Mouse (Mus musculus) forebrain, postnatal 0 days (tissue): ENCODE results near the gene Adrb1. TPM values are rescaled to one million over a fixed set of nuclear protein-coding genes. Genes with fewer than 3 reads are reported as not detected.

Experiments
- ATAC-seq: fragments of 200-750 bp; cut with Nextera tagmentation; 2 replicates; pipeline ENCODE4 v1.8.0; 2017; ENCODE audit warnings: mild to moderate bottlenecking, moderate library complexity
- DNase-seq: peaks from one replicate; pipeline ENCODE4 v3.0.0-alpha.2; 2015
- H3K27ac ChIP-seq: fragments of 300-500 bp; sonication (generic); 2 replicates; pipeline ENCODE4 v1.5.1; 2014; ENCODE audit warnings: low read depth, mild to moderate bottlenecking, antibody characterized with exemption, low read length, moderate library complexity, mixed read lengths
- H3K27me3 ChIP-seq: fragments of 300-500 bp; sonication (generic); 2 replicates; pipeline ENCODE4 v1.6.1; 2014; ENCODE audit warnings: mild to moderate bottlenecking, low read length, mixed read lengths; ENCODE audit not compliant: insufficient read depth
- H3K36me3 ChIP-seq: fragments of 300-500 bp; sonication (generic); 2 replicates; pipeline ENCODE4 v1.6.1; 2014; ENCODE audit warnings: mild to moderate bottlenecking, moderate library complexity; ENCODE audit not compliant: insufficient read depth
- H3K4me1 ChIP-seq: fragments of 300-500 bp; sonication (generic); 2 replicates; pipeline ENCODE4 v1.6.1; 2014; ENCODE audit warnings: antibody characterized with exemption; ENCODE audit not compliant: insufficient read depth
- H3K4me2 ChIP-seq: fragments of 300-500 bp; sonication (generic); 2 replicates; pipeline ENCODE4 v1.6.1; 2014; ENCODE audit warnings: low read depth, mild to moderate bottlenecking, moderate library complexity
- H3K4me3 ChIP-seq: fragments of 300-500 bp; sonication (generic); 2 replicates; pipeline ENCODE4 v1.5.1; 2014; ENCODE audit warnings: low read depth, low read length, mixed read lengths
- H3K9ac ChIP-seq: fragments of 300-500 bp; sonication (generic); 2 replicates; pipeline ENCODE4 v1.6.1; 2014; ENCODE audit warnings: mild to moderate bottlenecking
- H3K9me3 ChIP-seq: fragments of 300-500 bp; sonication (generic); 2 replicates; pipeline ENCODE4 v1.6.1; 2016; ENCODE audit warnings: low read length
- CTCF ChIP-seq: sonication (generic); IDR thresholded peaks from 2 replicates; pipeline ENCODE4 v1.5.1; 2016; ENCODE audit warnings: antibody characterized with exemption, control low read depth, low read depth
- WGBS: fragments of 180-500 bp; shearing (Covaris S2); extraction: QIAGEN DNeasy Blood & Tissue Kit; methylation state at CpG from one replicate; pipeline ENCODE4 v1.1.7; 2014; 5-methylcytosine and 5-hydroxymethylcytosine counted together
- polyA plus RNA-seq: library from polyadenylated mRNA; unstranded; fragments of >200 nt; fragmentation: Nextera tagmentation; extraction: Ambion mirVana; gene quantifications from 2 replicates; pipeline ENCODE4 v1.2.1, GENCODE M21; 2015
- total RNA-seq: library from RNA; depleted of rRNA; stranded (reverse); fragments of >200 nt; gene quantifications from 2 replicates; pipeline ENCODE4 v1.2.3, GENCODE M21; 2014

Gene Adrb1
- total and polyA plus RNA-seq, 2 experiments from 2014 or later = 3.4 to 8.5 TPM

DNA sequence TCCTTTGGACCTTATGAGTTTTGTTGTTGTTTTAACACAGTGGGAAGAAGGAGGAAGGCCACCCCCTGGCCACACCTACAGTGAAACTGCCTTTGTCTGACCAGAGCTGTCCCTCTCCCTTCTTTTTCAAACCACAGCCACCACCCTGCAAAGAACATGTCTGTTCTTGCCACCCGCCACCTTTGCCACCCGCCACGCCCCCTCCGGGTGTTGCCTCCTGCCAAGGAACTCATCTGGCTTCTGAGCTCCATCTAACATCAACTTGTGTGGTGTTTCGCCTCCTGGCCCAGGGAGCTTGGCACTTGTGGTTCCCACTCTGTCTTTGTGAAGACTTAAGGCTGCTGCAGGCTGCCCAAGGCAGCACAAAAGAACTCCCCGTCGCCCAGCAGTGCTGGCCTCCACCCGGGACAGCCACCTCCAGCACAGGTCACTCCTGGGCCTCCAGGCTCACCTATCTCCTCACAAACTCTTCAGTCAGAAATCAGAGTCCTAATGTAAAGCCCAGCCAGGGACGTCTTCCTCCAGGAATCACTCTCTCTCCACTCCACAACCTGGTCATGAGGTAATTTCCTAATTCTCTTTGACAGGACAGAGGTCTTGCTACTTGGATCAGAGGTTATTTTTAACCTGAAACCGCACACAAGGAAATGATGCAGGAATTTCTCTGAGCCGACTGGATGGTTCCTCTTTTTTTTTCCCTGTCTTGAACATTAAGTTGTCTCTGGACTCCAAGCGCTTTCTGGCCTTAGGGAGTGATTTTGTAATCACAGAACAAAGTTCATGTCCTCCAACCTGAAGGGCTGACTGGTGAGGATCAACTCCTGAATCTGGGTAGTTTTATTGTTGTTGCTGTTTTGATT, 18.5 kb upstream of the Adrb1 start:
- no peaks in the 10 kb centered on the region for H3K36me3 ChIP-seq
- 74% methylated on average over 12 of the region's 12 CpGs for WGBS

DNA sequence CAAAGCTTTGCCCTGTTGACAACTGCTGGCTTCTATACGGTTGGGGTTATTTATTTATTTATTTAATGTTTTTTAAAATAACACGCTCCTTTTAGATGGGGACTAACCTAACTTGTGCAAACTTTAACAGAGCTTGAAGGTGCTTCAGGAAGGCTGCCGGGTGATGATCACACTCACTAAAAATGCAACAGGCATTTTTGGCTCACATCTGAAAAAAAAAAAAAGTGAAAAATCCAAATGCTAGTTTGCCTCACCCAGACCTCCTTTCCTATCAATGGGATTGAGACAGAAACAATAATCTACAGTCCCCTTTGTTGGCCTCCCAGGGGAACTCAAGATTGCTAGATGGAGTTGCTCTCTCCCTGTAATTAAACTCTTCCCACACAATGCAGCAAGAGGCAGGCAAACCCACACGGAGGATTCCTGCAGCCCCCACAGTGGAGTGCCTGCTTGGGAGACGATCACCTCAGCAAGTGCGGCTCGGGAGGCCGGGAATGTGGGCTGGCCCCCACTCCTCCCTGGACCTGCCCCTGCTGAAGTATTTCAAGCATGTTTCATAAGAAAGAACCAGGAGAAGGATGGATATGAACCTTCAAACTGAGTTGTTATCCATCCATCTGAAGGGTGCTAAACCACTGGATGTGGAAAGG, 16.8 kb upstream of the Adrb1 start:
- no peaks in the 10 kb centered on the region for H3K4me1 ChIP-seq
- no peak for ATAC-seq
- H3K27ac ChIP-seq = no peak overlapping the region
- no peak overlapping the region for H3K9ac ChIP-seq
- H3K4me3 ChIP-seq = no peak overlapping the region
- no peaks in the 10 kb centered on the region for H3K27me3 ChIP-seq
- DNase-seq = no peak
- WGBS = 26% methylated on average over 8 of the region's 8 CpGs
- no peak for TF ChIP-seq CTCF
- no peak overlapping the region for H3K4me2 ChIP-seq
- H3K36me3 ChIP-seq = no peaks in the 10 kb centered on the region
- no peaks in the 10 kb centered on the region for H3K9me3 ChIP-seq

More for the DNA sequence above, 18.5 kb upstream of the Adrb1 start:
- DNase-seq = no peak
- no peak for ATAC-seq
- H3K9ac ChIP-seq = no peak overlapping the region
- H3K4me3 ChIP-seq = no peak overlapping the region
- no peak for TF ChIP-seq CTCF
- H3K9me3 ChIP-seq = no peaks in the 10 kb centered on the region
- no peaks in the 10 kb centered on the region for H3K27me3 ChIP-seq
- H3K27ac ChIP-seq = no peak overlapping the region
- no peaks in the 10 kb centered on the region for H3K4me1 ChIP-seq
- H3K4me2 ChIP-seq = no peak overlapping the region

DNA sequence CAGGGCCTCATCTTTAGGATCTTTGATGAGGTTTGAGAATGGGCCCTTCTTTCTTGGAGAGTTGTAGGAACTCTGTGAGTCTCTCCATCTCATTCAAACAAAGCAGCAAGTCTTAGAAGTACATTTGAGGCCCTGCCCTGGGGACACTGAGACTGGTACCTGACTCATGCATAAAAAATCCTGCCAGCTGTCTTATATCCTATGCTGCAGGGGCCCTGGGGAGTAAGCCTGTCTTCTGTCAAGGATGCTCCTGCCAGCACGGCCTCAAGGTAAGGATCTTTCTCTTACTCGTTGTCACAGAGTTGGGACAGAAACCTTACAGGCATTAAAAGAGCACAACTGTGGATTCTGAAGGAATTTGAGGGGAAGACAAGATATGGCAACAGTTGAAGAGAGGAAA, 13.2 kb upstream of the Adrb1 start:
- Histone ChIP-seq H3K27me3 (no peaks in the 10 kb centered on the region), H3K4me2 (no peak overlapping the region), H3K9me3 (no peaks in the 10 kb centered on the region), H3K4me3 (no peak overlapping the region), H3K4me1 (no peaks in the 10 kb centered on the region), H3K9ac (no peak overlapping the region), H3K36me3 (no peaks in the 10 kb centered on the region), H3K27ac (no peak overlapping the region)
- TF ChIP-seq CTCF = no peak
- no peak for ATAC-seq
- WGBS = 76% methylated on average over 2 of the region's 2 CpGs
- DNase-seq = no peak

DNA sequence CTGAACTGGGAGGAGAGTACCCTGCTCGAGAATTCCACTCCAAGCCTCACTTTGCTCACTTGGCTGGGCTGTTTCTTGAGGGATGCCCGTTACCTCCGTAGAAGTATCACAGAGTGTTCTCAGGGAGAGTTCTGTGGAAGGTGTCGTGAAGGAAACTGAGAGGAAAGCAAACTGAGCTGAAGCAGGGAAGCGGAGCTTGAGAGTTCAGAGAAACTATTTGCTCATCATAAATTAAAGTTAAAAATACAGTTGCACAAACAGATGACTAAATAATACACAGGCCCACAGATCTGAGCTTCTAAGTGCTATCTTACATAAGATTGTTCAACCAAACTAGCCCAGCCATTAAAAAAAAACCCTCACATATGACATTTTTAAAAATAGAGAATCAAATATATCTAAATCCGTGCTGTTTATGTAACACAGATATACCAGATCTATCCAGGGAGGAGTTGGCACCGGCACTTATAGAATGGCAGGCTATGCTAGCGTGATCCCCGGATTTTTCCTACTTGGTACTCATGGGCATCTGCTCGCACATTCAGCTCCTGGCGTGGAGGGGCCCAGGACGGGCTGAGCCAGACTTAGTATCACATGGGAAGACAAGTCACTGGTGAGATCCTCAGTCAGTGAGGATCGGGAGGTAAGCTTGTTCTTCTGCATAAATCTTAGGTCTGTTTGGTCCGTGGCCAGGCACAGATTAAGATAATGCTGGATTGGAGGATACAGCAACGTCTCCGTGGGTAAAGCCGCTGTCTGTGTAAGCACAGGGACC, 11.7 kb upstream of the Adrb1 start:
- Histone ChIP-seq H3K9ac (no peak overlapping the region), H3K9me3 (no peaks in the 10 kb centered on the region), H3K27me3 (no peaks in the 10 kb centered on the region), H3K4me2 (no peak overlapping the region), H3K27ac (no peak overlapping the region), H3K4me3 (no peak overlapping the region), H3K36me3 (no peaks in the 10 kb centered on the region), H3K4me1 (no peaks in the 10 kb centered on the region)
- peak; percentile 92 for ATAC-seq
- WGBS = 64% methylated on average over 17 of the region's 17 CpGs
- no peak for TF ChIP-seq CTCF
- peak; percentile 70 for DNase-seq

DNA sequence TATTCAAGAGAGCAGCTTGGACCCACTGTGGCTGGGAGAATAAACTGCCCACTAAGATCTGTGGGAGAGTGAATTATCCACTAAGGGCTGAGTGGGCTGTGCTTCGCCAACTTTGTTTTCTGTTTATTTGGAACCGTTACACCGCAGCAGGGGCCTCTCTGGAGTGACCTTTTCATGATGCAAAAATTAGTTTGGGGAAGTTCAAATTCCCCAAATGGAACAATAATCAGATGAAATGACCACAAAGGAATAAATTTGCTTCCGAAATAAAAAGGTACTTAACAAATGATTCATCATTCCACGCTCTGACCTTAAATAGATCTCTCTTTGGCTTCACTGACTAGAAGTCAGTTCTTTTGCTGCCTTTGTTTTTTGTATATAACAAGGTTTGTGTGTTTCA, 8.4 kb upstream of the Adrb1 start:
- Histone ChIP-seq H3K9ac (no peak overlapping the region), H3K4me3 (no peak overlapping the region), H3K27ac (no peak overlapping the region), H3K4me1 (no peaks in the 10 kb centered on the region), H3K36me3 (no peaks in the 10 kb centered on the region), H3K9me3 (no peaks in the 10 kb centered on the region), H3K27me3 (no peaks in the 10 kb centered on the region), H3K4me2 (no peak overlapping the region)
- 86% methylated on average over 5 of the region's 5 CpGs for WGBS
- no peak for DNase-seq
- TF ChIP-seq CTCF = no peak
- no peak for ATAC-seq

DNA sequence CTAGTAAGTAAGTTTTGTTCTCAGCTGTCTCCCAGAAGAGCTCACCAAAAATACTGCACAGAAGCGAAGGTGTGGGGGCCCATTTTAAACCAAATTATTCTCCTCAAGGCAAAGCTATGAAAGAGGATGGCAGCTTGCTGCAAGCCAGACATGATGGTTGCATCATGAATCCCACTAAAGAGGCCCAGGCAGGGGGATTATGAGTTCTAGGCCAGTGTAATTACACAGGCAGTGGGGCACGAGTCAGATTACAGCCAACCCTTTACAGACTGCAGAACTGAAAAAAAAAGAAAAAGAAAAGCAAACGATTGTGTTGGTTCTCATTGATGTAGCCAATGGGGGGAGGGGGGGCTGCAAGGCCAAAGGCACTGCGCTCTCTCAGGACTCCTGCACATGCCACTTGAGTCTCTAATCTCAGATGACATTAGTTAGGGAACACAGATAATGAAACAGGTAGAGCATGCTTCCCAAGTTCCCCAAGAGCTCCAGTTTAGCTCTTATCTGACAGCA, 7.3 kb upstream of the Adrb1 start:
- Histone ChIP-seq H3K27me3 (no peaks in the 10 kb centered on the region; the same call in 1 of the 2 replicates), H3K36me3 (no peaks in the 10 kb centered on the region), H3K9me3 (no peaks in the 10 kb centered on the region), H3K4me2 (no peak overlapping the region), H3K27ac (no peak overlapping the region), H3K9ac (no peak overlapping the region), H3K4me3 (no peak overlapping the region), H3K4me1 (no peaks in the 10 kb centered on the region)
- no peak for DNase-seq
- WGBS = 26% methylated on average over 4 of the region's 4 CpGs
- no peak for ATAC-seq
- TF ChIP-seq CTCF = no peak
